Mouse (Mus musculus): ENCODE results near the gene Platr17. TPM values are rescaled to one million over a fixed set of nuclear protein-coding genes. Genes with fewer than 3 reads are reported as not detected.
A peak's percentile ranks its signal among the peaks of the same experiment; 100 is the strongest.
"Not testable (repeated sequence)": the region's sequence is repeated elsewhere in the genome, so short reads cannot be mapped to it uniquely, and the experiment has no call there.

The Platr17 gene
- polyA plus RNA-seq (2016; fragmentation: Nextera tagmentation; extraction: Ambion mirVana): not detected in 2 replicates

DNA sequence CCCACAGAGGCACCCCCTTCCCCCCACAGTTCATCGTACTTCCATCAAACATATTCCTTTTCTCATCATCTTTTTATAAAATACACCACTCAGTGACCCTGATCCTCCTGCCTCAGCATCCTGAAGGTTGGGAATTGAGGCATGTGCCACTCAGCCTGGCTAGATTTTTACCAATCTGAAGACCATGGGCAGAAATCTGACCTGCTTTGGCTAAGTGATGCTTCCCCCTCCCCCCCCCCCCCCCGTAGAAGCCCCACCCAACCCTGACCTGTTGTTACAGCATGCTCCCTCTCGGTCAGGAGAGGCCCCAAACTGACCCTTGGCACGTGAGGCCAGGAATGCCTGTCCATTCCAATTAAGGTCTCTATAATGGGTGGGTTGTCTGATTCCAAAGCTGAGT lies at the start of gene Platr17:
Platr17 (plus strand) TSS at position 301 of the 400 bp plus-strand sequence.
- H3K4me2 ChIP-seq; H3K36me3 ChIP-seq (replicated peaks); H3K27me3 ChIP-seq; ATAC-seq (ENCODE audit: low FRiP score); H3K9ac ChIP-seq; H3K9me3 ChIP-seq; H3K4me3 ChIP-seq (replicated peaks); H3K27ac ChIP-seq: not testable (repeated sequence)
- WGBS: 32% methylated on average over 3 of the region's 4 CpGs
- H3K4me1 ChIP-seq: peaks cover 12% of the 10 kb centered on the region

DNA sequence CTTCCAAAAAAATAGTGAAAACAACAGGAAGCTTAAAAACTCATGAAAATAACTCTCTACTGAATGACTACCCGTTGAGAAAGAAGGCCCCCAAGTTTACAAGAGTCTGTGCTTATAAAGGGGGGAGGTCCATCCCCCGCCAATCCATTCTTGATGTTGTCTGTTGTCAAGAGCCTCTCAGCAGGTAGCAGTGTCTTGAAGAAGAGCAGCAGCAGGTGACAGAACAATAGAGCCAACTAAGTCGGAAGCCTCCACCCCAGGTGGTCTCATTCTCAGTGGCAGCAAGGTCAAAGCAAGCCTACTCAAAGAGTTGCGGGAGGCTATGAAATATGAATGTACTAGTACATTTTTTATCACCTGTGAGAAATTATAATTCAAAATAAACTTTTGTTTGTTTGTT lies 47.1 kb upstream of the Platr17 start:
- ATAC-seq (ENCODE audit: low FRiP score): no peak
- Histone ChIP-seq H3K36me3 (replicated peaks) (no peaks in the 10 kb centered on the region; the same call in 1 of the 2 replicates), H3K9me3 (no peaks in the 10 kb centered on the region), H3K4me1 (no peaks in the 10 kb centered on the region), H3K27ac (no peak overlapping the region), H3K9ac (no peak overlapping the region), H3K4me2 (no peak overlapping the region), H3K27me3 (no peaks in the 10 kb centered on the region), H3K4me3 (replicated peaks) (no peak overlapping the region)
- 77% methylated on average over 4 of the region's 4 CpGs for WGBS

DNA sequence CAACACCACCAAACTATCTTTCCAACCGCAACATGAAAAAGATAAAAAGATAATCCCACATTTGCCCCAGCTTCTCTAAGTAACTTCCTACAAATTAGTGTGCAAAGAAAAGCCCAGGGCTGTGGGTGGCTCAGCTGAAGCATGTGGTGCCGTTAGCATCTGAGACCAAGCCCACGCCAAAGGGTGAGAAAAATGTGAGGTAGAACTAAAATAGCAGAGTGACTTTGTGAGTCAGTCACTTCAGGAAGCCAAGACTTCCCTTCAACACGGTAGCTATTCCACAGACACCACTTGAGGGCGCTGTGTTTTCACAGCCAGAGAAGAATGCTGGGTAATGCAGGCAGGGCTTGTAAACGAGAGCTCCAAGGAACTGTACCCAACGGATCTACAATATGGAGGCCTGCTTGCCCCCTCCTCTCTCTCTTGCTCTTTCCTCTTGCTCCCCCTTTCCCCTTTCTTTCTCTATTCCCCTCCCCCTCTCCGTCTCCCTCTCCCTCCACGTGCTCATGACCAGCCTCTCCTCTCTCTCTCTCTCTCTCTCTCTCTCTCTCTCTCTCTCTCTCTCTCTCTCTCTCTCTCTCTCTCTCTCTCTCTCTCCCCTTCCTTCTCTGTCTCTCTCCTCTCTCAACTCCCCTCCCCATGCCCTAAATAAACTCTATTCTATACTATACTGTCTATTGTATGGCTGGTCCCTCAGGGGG lies 39.5 kb upstream of the Platr17 start:
- 40% methylated on average over 9 of the region's 9 CpGs for WGBS
- ATAC-seq (ENCODE audit: low FRiP score): no peak
- Histone ChIP-seq H3K36me3 (replicated peaks) (no peaks in the 10 kb centered on the region), H3K9ac (no peak overlapping the region), H3K27me3 (no peaks in the 10 kb centered on the region), H3K27ac (no peak overlapping the region), H3K4me1 (no peaks in the 10 kb centered on the region), H3K4me2 (no peak overlapping the region), H3K9me3 (no peaks in the 10 kb centered on the region), H3K4me3 (replicated peaks) (no peak overlapping the region)

DNA sequence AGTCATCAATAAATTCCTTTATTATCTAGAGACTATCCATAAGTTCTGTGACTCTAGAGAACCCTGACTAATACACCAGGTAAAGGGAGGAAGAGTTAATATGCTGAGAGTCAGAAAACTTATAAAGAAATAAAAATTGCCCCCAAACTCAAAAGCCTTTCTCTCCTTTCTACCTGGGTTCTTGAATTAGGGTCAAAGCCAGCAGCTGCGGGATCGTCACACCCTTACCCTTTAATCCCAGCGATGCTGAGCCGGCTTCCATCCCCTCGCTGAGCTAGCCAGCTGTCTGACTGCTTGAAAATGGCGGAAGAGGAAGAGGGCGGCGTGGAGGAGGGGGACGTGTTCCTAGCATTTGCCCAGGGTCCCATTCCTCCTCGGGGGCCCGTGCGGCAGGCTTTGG lies 31.4 kb upstream of the Platr17 start, which contains the start of gene Gm7029:
Gm7029 (plus strand) TSS at position 301 of the 400 bp plus-strand sequence.
- not testable (repeated sequence) for ATAC-seq (ENCODE audit: low FRiP score)

DNA sequence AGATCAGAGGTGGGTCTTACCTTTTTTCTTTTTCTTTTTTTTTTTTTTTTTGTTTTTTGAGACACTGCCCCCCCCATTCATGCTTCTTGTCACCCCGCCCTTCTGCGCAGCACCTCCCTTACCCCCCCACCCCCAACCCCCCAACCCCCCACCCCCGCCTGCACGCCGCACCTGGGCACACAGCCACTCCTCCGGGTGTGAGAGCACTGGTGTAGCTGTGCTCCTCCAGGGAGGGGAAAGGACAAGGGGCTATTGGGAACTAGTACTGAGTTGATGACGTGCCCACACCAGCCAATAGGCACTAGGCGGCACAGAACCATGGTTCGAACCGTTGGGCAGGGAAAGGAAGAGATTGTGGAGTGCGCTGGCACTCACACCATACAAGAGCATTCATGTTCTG lies 30.5 kb upstream of the Platr17 start:
- no peak for ATAC-seq (ENCODE audit: low FRiP score)
- Histone ChIP-seq H3K4me1 (no peaks in the 10 kb centered on the region), H3K4me3 (replicated peaks) (no peak overlapping the region), H3K9ac (no peak overlapping the region), H3K4me2 (no peak overlapping the region), H3K27me3 (no peaks in the 10 kb centered on the region), H3K9me3 (no peaks in the 10 kb centered on the region), H3K36me3 (replicated peaks) (peaks cover 35% of the 10 kb centered on the region), H3K27ac (no peak overlapping the region)
- WGBS: 95% methylated on average over 5 of the region's 11 CpGs

More for the DNA sequence above, 31.4 kb upstream of the Platr17 start, which contains the start of gene Gm7029:
- H3K9ac ChIP-seq; H3K4me3 ChIP-seq (replicated peaks); H3K27me3 ChIP-seq; H3K9me3 ChIP-seq; H3K27ac ChIP-seq; H3K4me2 ChIP-seq; H3K4me1 ChIP-seq: not testable (repeated sequence)
- peaks cover 29% of the 10 kb centered on the region for H3K36me3 ChIP-seq (replicated peaks)
- 73% methylated on average over 4 of the region's 12 CpGs for WGBS

DNA sequence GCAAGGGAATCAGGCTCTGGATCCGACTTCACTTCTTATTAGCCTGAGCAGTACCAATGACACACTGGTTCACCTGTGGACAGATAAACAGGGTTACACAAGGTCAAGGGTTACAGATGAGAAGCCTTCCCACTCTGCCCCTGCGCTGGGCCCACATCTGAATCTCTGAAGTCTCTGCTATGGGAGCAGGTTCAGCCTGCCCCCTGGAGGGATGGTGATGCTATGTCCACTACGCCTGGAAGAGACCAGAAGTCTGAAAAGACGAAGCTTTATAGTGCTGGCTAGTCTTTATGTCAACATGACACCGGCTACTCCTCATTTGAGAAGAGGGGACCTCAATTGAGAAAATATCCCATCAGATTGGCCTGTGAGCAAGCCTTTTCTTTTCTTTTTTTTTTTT lies 29.1 kb upstream of the Platr17 start:
- WGBS: 89% methylated on average over 5 of the region's 5 CpGs
- peaks cover 46% of the 10 kb centered on the region for H3K36me3 ChIP-seq (replicated peaks)
- ATAC-seq (ENCODE audit: low FRiP score); H3K4me2 ChIP-seq; H3K4me3 ChIP-seq (replicated peaks); H3K9ac ChIP-seq; H3K27me3 ChIP-seq; H3K4me1 ChIP-seq; H3K27ac ChIP-seq; H3K9me3 ChIP-seq: not testable (repeated sequence)

DNA sequence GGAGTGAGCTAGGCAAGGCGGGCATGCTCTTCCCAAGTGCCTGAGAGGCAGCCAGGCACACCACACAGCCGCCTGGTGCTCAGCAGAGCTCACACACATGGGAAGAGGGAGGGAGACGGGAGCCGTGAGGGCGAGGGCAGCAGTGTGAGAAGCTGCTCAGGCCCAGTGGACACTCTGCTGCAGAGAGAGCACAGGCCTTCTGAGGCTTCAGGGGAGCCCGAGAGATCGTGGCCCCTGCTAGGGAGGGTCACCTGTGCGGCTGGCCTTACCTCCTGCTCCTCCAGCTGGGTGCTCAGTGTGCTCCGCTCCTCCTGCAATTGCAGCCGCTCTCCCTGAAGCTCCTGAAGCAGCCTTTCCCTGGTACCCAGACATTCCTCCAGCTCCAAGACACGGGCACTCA lies 20.6 kb upstream of the Platr17 start:
- not testable (repeated sequence) for H3K4me2 ChIP-seq; H3K4me3 ChIP-seq (replicated peaks); H3K27me3 ChIP-seq; H3K9ac ChIP-seq; ATAC-seq (ENCODE audit: low FRiP score); H3K9me3 ChIP-seq; H3K27ac ChIP-seq
- H3K4me1 ChIP-seq: peaks cover 12% of the 10 kb centered on the region
- 92% methylated on average over 10 of the region's 11 CpGs for WGBS
- H3K36me3 ChIP-seq (replicated peaks): peaks cover 52% of the 10 kb centered on the region

DNA sequence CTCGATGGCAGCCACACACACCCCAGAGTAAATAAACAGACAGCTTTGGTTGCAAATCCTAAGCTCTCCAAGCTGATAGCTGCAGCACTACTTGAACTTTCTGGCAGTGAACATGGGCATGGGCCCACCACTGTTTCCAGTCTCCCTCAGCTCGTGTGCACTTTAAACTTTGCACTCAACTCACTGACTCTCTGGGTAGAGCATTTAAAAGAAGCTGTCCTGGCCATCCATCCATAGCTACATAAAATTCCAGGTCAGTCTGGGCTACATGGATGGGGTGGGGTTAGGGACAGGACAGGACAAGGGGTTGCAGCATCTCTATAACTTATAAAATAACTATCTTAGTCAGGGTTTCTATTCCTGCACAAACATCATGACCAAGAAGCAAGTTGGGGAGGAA lies 17.1 kb upstream of the Platr17 start:
- not testable (repeated sequence) for ATAC-seq (ENCODE audit: low FRiP score); H3K9ac ChIP-seq; H3K27me3 ChIP-seq; H3K9me3 ChIP-seq; H3K27ac ChIP-seq; H3K4me3 ChIP-seq (replicated peaks)
- H3K36me3 ChIP-seq (replicated peaks): peaks cover 26% of the 10 kb centered on the region
- peaks cover 13% of the 10 kb centered on the region for H3K4me1 ChIP-seq
- peak overlapping the region; percentile 31 for H3K4me2 ChIP-seq
- 89% methylated on average over 2 of the region's 2 CpGs for WGBS

DNA sequence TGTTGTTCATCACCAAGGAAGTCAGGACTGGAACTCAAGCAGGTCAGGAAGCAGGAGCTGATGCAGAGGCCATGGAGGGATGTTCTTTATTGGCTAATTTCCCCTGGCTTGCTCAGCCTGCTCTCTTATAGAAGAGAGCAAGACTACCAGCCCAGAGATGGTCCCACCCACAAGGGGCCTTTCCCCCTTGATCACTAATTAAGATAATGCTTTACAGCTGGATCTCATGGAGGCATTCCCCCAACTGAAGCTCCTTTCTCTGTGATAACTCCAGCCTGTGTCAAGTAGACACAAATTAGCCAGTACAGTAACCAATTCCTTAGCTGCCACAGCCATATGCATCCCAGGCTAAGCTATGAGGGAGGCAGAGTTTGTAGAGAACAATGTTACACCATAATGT lies 16.7 kb upstream of the Platr17 start:
- not testable (repeated sequence) for H3K27me3 ChIP-seq; H3K27ac ChIP-seq; H3K9me3 ChIP-seq; H3K4me3 ChIP-seq (replicated peaks); H3K9ac ChIP-seq; ATAC-seq (ENCODE audit: low FRiP score)
- Histone ChIP-seq H3K36me3 (replicated peaks) (peaks cover 22% of the 10 kb centered on the region), H3K4me1 (peaks cover 13% of the 10 kb centered on the region), H3K4me2 (peak overlapping the region; percentile 31)

DNA sequence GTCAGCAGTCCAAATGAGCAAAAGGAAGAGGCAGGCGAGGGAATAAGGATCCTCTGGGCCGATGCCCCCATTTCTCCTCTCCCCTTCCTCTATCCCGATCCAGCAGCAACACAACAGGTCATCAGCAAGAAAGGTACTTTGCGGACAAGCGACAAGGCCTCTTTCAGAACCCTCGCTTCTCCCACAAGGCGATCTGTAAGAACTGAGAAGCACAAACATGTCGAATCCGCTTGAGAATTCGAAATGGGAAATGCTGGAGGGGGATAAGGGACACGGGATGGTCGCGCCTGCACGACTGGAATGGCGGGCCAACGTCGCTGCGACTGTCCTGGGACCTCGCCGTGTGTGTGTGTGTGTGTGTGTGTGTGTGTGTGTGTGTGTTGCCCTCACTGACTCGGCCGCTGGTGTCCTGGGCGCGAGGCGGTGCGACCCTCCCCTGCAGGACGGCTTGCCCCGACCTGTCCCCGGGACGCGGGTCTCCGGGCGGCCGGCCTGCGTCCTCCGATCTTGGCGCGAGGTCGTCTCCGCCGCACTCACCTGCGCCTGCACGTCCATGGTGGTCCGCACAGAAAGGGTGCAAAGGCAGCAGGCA lies 14.9 kb upstream of the Platr17 start:
- Histone ChIP-seq H3K4me2 (peak overlapping the region; percentile 69), H3K27ac (peak overlapping the region; percentile 76), H3K4me3 (replicated peaks) (peak overlapping the region; percentile 72), H3K4me1 (peaks cover 13% of the 10 kb centered on the region), H3K9ac (peak overlapping the region; percentile 69), H3K36me3 (replicated peaks) (peaks cover 17% of the 10 kb centered on the region)
- not testable (repeated sequence) for ATAC-seq (ENCODE audit: low FRiP score); H3K9me3 ChIP-seq; H3K27me3 ChIP-seq
- WGBS: under 1% methylated on average over 41 of the region's 44 CpGs

DNA sequence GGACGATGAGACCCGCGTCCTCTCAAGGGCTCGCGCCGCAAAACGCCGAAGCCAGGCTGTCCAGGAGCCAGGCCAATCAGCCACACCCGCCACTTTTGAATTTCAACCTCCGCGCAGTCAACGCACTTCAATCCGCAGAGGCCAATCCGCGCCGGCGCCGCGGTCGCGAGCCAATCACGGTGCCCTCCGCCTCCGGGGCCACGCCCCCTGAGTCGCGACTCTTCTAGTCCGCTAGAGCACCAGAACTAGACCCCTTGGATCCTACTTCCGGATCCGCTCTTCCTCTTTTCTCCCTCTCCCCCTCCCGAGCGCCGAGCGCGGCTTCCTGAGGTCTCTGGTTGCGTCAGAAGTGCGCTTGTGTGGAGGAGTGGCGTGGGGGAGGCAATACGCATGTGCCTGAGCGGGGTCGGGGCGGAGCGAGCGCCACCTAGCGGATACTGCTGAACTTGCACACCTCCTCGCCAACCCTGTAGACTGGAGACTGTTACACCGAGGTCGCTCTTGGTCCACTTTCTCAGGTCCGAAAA lies 14.3 kb upstream of the Platr17 start, which contains the start of gene Kifc1:
Kifc1 (minus strand) TSS at position 129 of the 527 bp plus-strand sequence.
- Histone ChIP-seq H3K9me3 (no peaks in the 10 kb centered on the region), H3K4me2 (peak within 1 kb of the TSS; percentile 69), H3K36me3 (replicated peaks) (peaks cover 14% of the 10 kb centered on the region), H3K9ac (peak within 1 kb of the TSS; percentile 69), H3K4me1 (peaks cover 13% of the 10 kb centered on the region), H3K27ac (peak within 1 kb of the TSS; percentile 76), H3K4me3 (replicated peaks) (peak within 1 kb of the TSS; percentile 72), H3K27me3 (no peaks in the 10 kb centered on the region; the same call in 1 of the 2 replicates)
- WGBS: under 1% methylated on average over 49 of the region's 49 CpGs
- ATAC-seq (ENCODE audit: low FRiP score): peak; percentile 98

DNA sequence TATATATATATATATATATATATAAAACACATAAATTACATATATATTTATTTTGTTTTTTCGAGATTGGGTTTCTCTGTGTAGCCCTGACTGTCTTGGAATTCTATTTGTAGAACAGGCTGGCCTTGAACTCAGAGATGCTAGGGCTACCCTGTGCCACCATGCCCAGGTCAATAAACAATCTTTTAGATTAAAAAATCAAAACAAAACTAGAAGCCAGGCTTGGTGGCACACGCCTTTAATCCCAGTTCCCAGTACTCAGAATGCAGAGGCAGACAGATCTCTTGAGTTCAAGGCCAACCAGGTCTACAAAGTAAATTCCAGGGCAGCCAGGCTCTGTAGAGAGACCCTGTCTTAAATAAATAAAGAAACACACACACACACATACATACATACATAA lies 13.6 kb upstream of the Platr17 start:
- Histone ChIP-seq H3K4me2 (no peak overlapping the region), H3K9me3 (no peaks in the 10 kb centered on the region), H3K4me3 (replicated peaks) (no peak overlapping the region), H3K4me1 (peaks cover 13% of the 10 kb centered on the region), H3K9ac (no peak overlapping the region), H3K27me3 (no peaks in the 10 kb centered on the region; the same call in 1 of the 2 replicates), H3K36me3 (replicated peaks) (peaks cover 6% of the 10 kb centered on the region), H3K27ac (no peak overlapping the region)
- WGBS: 64% methylated on average over 2 of the region's 2 CpGs
- ATAC-seq (ENCODE audit: low FRiP score): no peak

Data from forebrain, embryonic 12.5 days (tissue).